Mouse (Mus musculus) neural tube, embryonic 11.5 days (tissue): ENCODE data around the gene Ccdc120. TPM values are rescaled to one million over a fixed set of nuclear protein-coding genes. Genes with fewer than 3 reads are reported as not detected.
"Not testable (repeated sequence)": the region's sequence is repeated elsewhere in the genome, so short reads cannot be mapped to it uniquely, and the experiment has no call there.

Experiments
- ATAC-seq: fragments of 200-750 bp; cut with Nextera tagmentation; 2 replicates; pipeline ENCODE4 v1.8.0; 2017; ENCODE audit warnings: moderate number of reproducible peaks, mild to moderate bottlenecking, moderate TSS enrichment, moderate library complexity; ENCODE audit not compliant: insufficient read depth, low FRiP score, low TSS enrichment
- DNase-seq: peaks from one replicate; pipeline ENCODE4 v3.0.0-alpha.2; 2015; ENCODE audit warnings: low spot score
- H3K27ac ChIP-seq: fragments of 300-500 bp; sonication (generic); 2 replicates; pipeline ENCODE4 v1.5.1; 2014; ENCODE audit warnings: low read depth, mild to moderate bottlenecking, low read length
- H3K27me3 ChIP-seq: fragments of 300-500 bp; sonication (generic); 2 replicates; pipeline ENCODE4 v1.6.1; 2014; ENCODE audit warnings: mild to moderate bottlenecking, low read length, mixed read lengths; ENCODE audit not compliant: control insufficient read depth, insufficient read depth
- H3K36me3 ChIP-seq: fragments of 300-500 bp; sonication (generic); 2 replicates; pipeline ENCODE4 v1.6.1; 2014; ENCODE audit warnings: mild to moderate bottlenecking, low read length, moderate library complexity, mixed read lengths; ENCODE audit not compliant: control insufficient read depth, insufficient read depth
- H3K4me1 ChIP-seq: fragments of 300-500 bp; sonication (generic); 2 replicates; pipeline ENCODE4 v1.6.1; 2014; ENCODE audit warnings: low read length, mixed read lengths; ENCODE audit not compliant: control insufficient read depth, insufficient read depth
- H3K4me2 ChIP-seq: fragments of 300-500 bp; sonication (generic); 2 replicates; pipeline ENCODE4 v1.6.1; 2014; ENCODE audit warnings: low read depth, mild to moderate bottlenecking, moderate library complexity
- H3K4me3 ChIP-seq: fragments of 300-500 bp; sonication (generic); 2 replicates; pipeline ENCODE4 v1.5.1; 2014; ENCODE audit warnings: low read depth, low read length
- H3K9ac ChIP-seq: fragments of 300-500 bp; sonication (generic); 2 replicates; pipeline ENCODE4 v1.6.1; 2014; ENCODE audit warnings: mild to moderate bottlenecking, low read length
- H3K9me3 ChIP-seq: fragments of 300-500 bp; sonication (generic); 2 replicates; pipeline ENCODE4 v1.6.1; 2016; ENCODE audit warnings: low read length; ENCODE audit not compliant: control insufficient read depth
- WGBS: fragments of 180-500 bp; shearing (Covaris S2); extraction: QIAGEN DNeasy Blood & Tissue Kit; methylation state at CpG from one replicate; pipeline ENCODE4 v1.1.7; 2014; 5-methylcytosine and 5-hydroxymethylcytosine counted together
- polyA plus RNA-seq: library from polyadenylated mRNA; unstranded; fragments of >200 nt; fragmentation: Nextera tagmentation; extraction: Ambion mirVana; gene quantifications from 2 replicates; pipeline ENCODE4 v1.2.1, GENCODE M21; 2014

Gene Ccdc120
- polyA plus RNA-seq, 1 experiment from 2014 or later = 31.8 TPM

DNA sequence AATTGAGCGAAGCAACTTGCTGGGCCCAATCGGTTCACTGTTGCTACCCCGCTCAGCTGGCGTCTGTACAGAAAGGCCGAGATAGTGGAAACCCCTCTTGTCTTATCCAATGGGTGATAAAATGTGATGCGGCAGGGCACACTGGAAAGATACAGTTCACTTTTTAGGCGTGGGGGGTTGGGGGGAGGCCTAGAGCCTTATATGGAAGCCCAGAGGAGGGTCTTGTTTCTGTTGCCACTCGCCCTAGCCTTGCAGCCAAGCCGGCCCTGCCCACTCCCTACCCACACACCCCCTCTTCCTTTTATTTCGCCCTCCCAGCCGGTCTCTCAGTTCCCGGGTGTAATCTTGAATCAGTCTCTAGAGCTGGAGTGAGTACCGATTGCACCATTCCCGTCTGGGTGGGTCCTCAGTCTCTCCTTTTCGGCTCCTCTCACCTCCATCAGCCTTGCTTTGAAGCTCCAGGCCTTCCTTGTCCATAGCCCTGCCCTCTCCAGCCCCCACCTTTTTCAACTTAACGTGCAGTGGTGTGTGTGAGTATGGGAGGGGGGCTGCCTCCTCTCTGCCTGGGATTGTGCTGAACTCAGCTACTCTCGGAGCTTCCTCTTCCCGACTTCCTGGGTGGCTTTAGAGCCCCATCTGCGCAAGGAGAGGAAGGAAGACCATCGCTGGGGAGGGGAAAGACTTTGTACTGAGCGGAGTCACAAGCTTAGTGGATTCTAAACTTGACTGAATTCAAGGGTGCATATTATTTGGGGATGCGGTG lies 13.1 kb upstream of the Ccdc120 start:
- Histone ChIP-seq H3K4me2 (peak overlapping the region; percentile 65), H3K9me3 (no peaks in the 10 kb centered on the region), H3K4me3 (peak overlapping the region; percentile 63), H3K36me3 (no peaks in the 10 kb centered on the region), H3K27me3 (no peaks in the 10 kb centered on the region), H3K9ac (peak overlapping the region; percentile 41), H3K27ac (no peak overlapping the region), H3K4me1 (no peaks in the 10 kb centered on the region; the same call in 1 of the 2 replicates)
- DNase-seq (peak; percentile 24), ATAC-seq (no peak)
- 18% methylated on average over 22 of the region's 22 CpGs for whole genome bisulfite sequencing

- Histone ChIP-seq H3K4me3 (peak overlapping the region; percentile 63), H3K27ac (no peak overlapping the region), H3K36me3 (no peaks in the 10 kb centered on the region), H3K4me2 (peak overlapping the region; percentile 65), H3K4me1 (no peaks in the 10 kb centered on the region; the same call in 1 of the 2 replicates), H3K27me3 (no peaks in the 10 kb centered on the region), H3K9me3 (no peaks in the 10 kb centered on the region), H3K9ac (peak overlapping the region; percentile 47)
- DNase-seq (no peak), ATAC-seq (peak; percentile 22; the same call in 1 of the 2 replicates)
- WGBS = 28% methylated on average over 20 of the region's 21 CpGs
Observed at GRCm38 (mm10) chrX:7762921-7763197, 12.2 kb upstream of the Ccdc120 start.

DNA sequence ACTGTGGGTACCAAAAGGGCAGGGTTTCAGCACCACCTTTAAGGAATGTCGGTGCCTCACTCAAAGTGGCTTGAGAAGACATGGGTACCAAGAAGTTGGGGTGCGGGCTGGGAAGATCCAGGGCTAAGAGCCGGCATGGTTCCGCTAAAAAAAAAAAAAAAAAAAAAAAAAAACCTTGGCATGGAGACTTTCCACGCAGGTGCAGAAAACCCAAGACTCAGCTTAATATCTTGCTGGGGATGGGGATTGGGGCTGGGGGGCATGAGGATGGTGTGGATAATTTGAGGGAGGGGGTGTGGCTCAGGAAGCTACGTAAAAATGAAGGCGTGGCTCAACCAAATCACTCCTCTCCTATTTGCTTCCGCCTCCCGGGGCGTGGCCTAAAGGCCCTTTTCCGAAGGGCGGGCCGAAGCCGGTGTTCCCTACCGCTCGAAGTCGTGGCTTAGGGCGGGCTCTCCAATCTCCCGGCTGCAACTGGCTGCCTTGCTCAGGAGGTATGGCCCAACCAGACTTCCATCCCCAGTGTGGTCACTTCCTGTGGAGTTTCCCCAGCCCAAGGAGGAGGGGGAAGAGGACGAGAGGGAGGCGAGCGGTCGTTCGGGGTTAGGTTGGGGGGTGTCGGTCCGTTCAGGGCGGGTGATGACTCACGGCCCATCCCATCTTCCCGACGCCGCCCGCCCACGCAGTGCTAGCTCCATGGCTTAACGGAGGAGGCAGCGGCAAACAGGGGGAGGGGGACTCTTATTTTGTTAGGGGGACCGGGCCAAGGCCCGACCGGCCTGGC lies 11.6 kb upstream of the Ccdc120 start, which contains the start of gene Tfe3:
TSS of gene Tfe3 (plus strand) at position 424 of the 784 bp plus-strand sequence.
- H3K9me3 ChIP-seq = no peaks in the 10 kb centered on the region
- H3K27me3 ChIP-seq = no peaks in the 10 kb centered on the region
- no peaks in the 10 kb centered on the region; the same call in 1 of the 2 replicates for H3K4me1 ChIP-seq
- 16% methylated on average over 36 of the region's 38 CpGs for WGBS
- peak within 1 kb of the TSS; percentile 63 for H3K4me3 ChIP-seq
- H3K27ac ChIP-seq = no peak within 1 kb of the TSS
- DNase-seq = peak; percentile 91
- peak within 1 kb of the TSS; percentile 65 for H3K4me2 ChIP-seq
- no peaks in the 10 kb centered on the region for H3K36me3 ChIP-seq
- peak; percentile 94 for ATAC-seq
- H3K9ac ChIP-seq = peak within 1 kb of the TSS; percentile 47

GRCm38 (mm10) chrX:7753627-7754026 lies 2.9 kb upstream of the Ccdc120 start:
- H3K9me3 ChIP-seq, ATAC-seq, H3K4me3 ChIP-seq, DNase-seq, H3K4me2 ChIP-seq, H3K27ac ChIP-seq, H3K36me3 ChIP-seq, H3K4me1 ChIP-seq, H3K27me3 ChIP-seq, H3K9ac ChIP-seq: not testable (repeated sequence)
- 26% methylated on average over 3 of the region's 3 CpGs for WGBS

DNA sequence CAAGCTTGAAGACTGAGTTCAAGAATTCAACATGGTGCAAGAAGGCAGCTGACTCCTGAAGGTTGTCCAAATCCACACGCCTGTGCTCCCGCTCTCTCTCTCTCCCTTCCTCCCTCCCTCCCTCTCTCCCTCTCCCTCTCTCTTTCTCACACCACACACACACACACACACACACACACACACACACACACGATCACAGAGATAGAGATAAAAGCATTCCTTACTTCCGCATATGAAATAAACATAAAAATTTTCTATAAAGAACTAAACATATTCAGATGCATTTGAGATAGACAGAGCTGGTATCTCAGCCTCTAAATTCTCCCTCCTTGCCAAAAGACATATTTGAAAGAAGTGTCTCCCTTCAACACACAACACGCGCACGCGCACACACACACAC lies 5.3 kb downstream of the Ccdc120 start:
- DNase-seq (no peak), ATAC-seq (no peak)
- Histone ChIP-seq H3K4me3 (no peak overlapping the region), H3K4me2 (no peak overlapping the region), H3K9ac (no peak overlapping the region), H3K36me3 (no peaks in the 10 kb centered on the region), H3K4me1 (no peaks in the 10 kb centered on the region), H3K27ac (no peak overlapping the region), H3K27me3 (no peaks in the 10 kb centered on the region), H3K9me3 (no peaks in the 10 kb centered on the region)
- 97% methylated on average over 8 of the region's 8 CpGs for WGBS

DNA sequence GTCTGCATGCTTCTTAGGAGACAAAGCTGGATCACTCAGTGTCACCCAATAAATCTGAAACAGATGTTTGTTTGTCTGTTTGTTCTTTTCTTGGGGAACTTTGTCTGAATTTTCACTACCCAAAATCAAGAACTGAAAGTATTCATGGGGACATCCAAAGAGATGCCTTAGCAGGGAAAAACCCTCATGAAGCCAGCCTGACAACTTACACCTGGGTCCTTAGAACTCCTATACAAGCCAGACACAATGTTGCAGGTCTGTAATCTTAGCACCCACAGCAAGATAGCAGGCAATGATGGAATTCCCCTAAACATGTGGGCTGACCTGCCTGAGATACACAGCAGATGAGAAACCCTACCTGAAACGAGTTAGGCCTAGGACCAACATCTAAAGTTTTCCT lies 5.8 kb downstream of the Ccdc120 start:
- no peak overlapping the region for H3K4me2 ChIP-seq
- no peak for DNase-seq
- no peak for ATAC-seq
- H3K9ac ChIP-seq = no peak overlapping the region
- 70% methylated on average over 1 of the region's 1 CpGs for WGBS
- H3K4me1 ChIP-seq = no peaks in the 10 kb centered on the region
- no peak overlapping the region for H3K27ac ChIP-seq
- no peaks in the 10 kb centered on the region for H3K27me3 ChIP-seq
- no peaks in the 10 kb centered on the region for H3K9me3 ChIP-seq
- no peaks in the 10 kb centered on the region for H3K36me3 ChIP-seq
- H3K4me3 ChIP-seq = no peak overlapping the region

- Histone ChIP-seq H3K9ac (no peak overlapping the region), H3K27me3 (no peaks in the 10 kb centered on the region), H3K4me1 (no peaks in the 10 kb centered on the region), H3K4me2 (no peak overlapping the region), H3K36me3 (no peaks in the 10 kb centered on the region), H3K9me3 (no peaks in the 10 kb centered on the region), H3K4me3 (no peak overlapping the region), H3K27ac (no peak overlapping the region)
- ATAC-seq (no peak), DNase-seq (no peak)
- WGBS = 51% methylated on average over 5 of the region's 5 CpGs
Observed at GRCm38 (mm10) chrX:7743470-7743869, 7.2 kb downstream of the Ccdc120 start.

GRCm38 (mm10) chrX:7741103-7741502 lies 9.6 kb downstream of the Ccdc120 start:
- DNase-seq = no peak

More at GRCm38 (mm10) chrX:7741103-7741502, 9.6 kb downstream of the Ccdc120 start:
- Histone ChIP-seq H3K4me2 (no peak overlapping the region), H3K4me3 (no peak overlapping the region), H3K36me3 (no peaks in the 10 kb centered on the region), H3K9ac (no peak overlapping the region), H3K4me1 (no peaks in the 10 kb centered on the region), H3K27ac (no peak overlapping the region), H3K27me3 (no peaks in the 10 kb centered on the region), H3K9me3 (no peaks in the 10 kb centered on the region)
- no peak for ATAC-seq
- WGBS = 76% methylated on average over 5 of the region's 5 CpGs
